Mouse (Mus musculus): ENCODE measurements around the gene Srp54a. TPM values are rescaled to one million over a fixed set of nuclear protein-coding genes. Genes with fewer than 3 reads are reported as not detected.
"Not testable (repeated sequence)": the region's sequence is repeated elsewhere in the genome, so short reads cannot be mapped to it uniquely, and the experiment has no call there.

The Srp54a gene
- polyA plus RNA-seq, 1 experiment from 2014 or later = 172 TPM

DNA sequence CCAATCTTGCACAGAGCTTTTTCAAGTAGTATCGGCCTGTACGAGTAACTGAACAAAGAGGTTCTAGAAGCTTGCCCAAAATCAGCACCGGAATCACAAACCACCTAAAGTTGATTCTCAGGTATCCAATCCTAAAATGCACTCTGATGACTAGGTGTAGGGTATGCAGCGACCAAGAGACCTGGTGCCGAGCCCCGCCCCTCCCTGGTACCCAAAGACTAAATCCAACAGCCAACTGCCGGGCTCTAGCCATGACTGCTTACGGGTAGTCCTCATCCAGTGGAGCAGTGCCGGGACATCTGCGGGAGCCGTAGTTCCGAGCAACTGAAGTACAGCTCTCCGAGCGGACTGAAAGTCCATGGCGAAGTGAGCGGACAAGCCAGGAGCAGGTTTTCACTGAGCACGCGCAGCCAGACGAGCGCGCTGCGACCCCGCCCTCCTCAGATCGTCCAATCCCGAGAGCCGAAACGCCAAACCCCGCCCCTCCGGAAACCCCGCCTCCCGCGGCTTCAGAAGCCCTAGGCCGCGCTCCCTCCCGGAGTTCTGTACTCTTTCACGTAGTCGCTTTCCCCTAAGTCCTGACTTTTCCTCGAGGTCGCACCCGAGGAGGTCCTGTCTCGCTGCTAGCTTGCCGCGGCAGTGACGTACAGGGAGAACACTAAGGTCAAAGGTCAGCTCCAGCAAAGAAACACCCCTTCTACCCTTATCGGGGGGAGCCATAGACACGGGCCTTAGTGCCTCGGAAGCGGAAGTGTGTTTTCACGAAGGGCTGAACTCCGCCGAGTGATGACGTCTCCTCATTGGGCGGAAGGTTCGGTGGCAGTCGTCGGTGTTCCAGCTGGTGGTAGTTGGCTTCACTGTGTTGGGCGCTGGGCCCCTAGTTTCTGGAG is 74.7 kb downstream of the Srp54a start, which contains the start of gene Srp54b:
Gene Srp54b (plus strand): TSS at position 546 of the 890 bp plus-strand sequence.
- H3K27ac ChIP-seq (replicated peaks); H3K4me1 ChIP-seq (replicated peaks); H3K9ac ChIP-seq; H3K27me3 ChIP-seq; H3K9me3 ChIP-seq; H3K36me3 ChIP-seq: not testable (repeated sequence)
- WGBS = no CpG with 5 or more reads among the region's 57 CpGs
- peak; percentile 99 for ATAC-seq (ENCODE audit: low FRiP score, low read depth)
- 0 out of 2 replicates have a peak within 1 kb of the TSS, but pooled peaks have one; percentile 21 for H3K4me2 ChIP-seq
- peak within 1 kb of the TSS; percentile 29 for H3K4me3 ChIP-seq

DNA sequence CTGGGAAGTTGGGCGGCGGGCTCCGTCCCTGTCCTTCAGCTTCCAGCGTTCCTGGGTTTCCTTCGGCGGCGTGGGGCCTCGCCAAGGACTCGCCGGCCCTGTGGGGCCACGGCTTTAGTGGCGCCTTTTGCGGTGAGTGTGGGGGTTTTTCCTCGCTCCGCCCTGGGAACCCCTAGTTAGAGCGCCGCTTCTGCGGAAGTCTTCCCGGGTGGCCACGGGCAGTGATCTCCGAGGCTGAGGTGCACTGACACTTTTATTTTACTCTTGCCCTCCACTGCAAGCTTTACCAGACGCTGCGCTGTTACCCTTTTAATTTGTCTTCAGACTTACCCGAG is 75.4 kb downstream of the Srp54a start:
- peak overlapping the region; percentile 29 for H3K4me3 ChIP-seq
- H3K36me3 ChIP-seq; H3K9me3 ChIP-seq; H3K9ac ChIP-seq; H3K27me3 ChIP-seq; H3K4me1 ChIP-seq (replicated peaks); H3K27ac ChIP-seq (replicated peaks): not testable (repeated sequence)
- 0% methylated on average over 11 of the region's 24 CpGs for WGBS
- peak; percentile 55 for ATAC-seq (ENCODE audit: low FRiP score, low read depth)
- 0 out of 2 replicates have a peak overlapping the region, but pooled peaks have one; percentile 21 for H3K4me2 ChIP-seq

Other genes starting within 250 kb of the Srp54a start
- gene Cfl2, start 217.4 kb upstream of the Srp54a start, polyA plus RNA-seq (2015; fragmentation: Nextera tagmentation; extraction: Ambion mirVana) = 298 and 300 TPM in 2 replicates
- not detected in 2 replicates for gene Gm20403, start 93.7 kb upstream of the Srp54a start, polyA plus RNA-seq (2015; fragmentation: Nextera tagmentation; extraction: Ambion mirVana)
- gene Baz1a, start 65.9 kb upstream of the Srp54a start, polyA plus RNA-seq (2015; fragmentation: Nextera tagmentation; extraction: Ambion mirVana) = 7.0 and 7.1 TPM in 2 replicates
- 31.8 and 36.3 TPM in 2 replicates for gene 2700097O09Rik, start 152 bp upstream of the Srp54a start, polyA plus RNA-seq (2015; fragmentation: Nextera tagmentation; extraction: Ambion mirVana)
- gene Fam177a, start 44.2 kb downstream of the Srp54a start, polyA plus RNA-seq (2015; fragmentation: Nextera tagmentation; extraction: Ambion mirVana) = 69.0 and 71.0 TPM in 2 replicates
- gene Srp54b, start 74.8 kb downstream of the Srp54a start, polyA plus RNA-seq (2015; fragmentation: Nextera tagmentation; extraction: Ambion mirVana) = 57.4 and 61.3 TPM in 2 replicates
- gene 1700047I17Rik2, start 119.3 kb downstream of the Srp54a start, polyA plus RNA-seq (2015; fragmentation: Nextera tagmentation; extraction: Ambion mirVana) = not detected in 2 replicates
- gene Srp54c, start 149.9 kb downstream of the Srp54a start, polyA plus RNA-seq (2015; fragmentation: Nextera tagmentation; extraction: Ambion mirVana) = 70.6 and 74.6 TPM in 2 replicates
- 9.6 and 10.9 TPM in 2 replicates for gene 1110008L16Rik, start 219.3 kb downstream of the Srp54a start, polyA plus RNA-seq (2015; fragmentation: Nextera tagmentation; extraction: Ambion mirVana)
- 20.6 and 20.9 TPM in 2 replicates for gene Ppp2r3c, start 222.7 kb downstream of the Srp54a start, polyA plus RNA-seq (2015; fragmentation: Nextera tagmentation; extraction: Ambion mirVana)

Data from hindbrain, embryonic 15.5 days (tissue).